8 mouse cellular contexts compared by ENCODE assay signal in genomic region chr9:122886372-122887179, GRCm38 (mm10). TPM values are rescaled to one million over a fixed set of nuclear protein-coding genes. Genes with fewer than 3 reads are reported as not detected.
DNase-seq lines count a peak whose midpoint lies in the region; ATAC-seq and TF ChIP-seq lines count a peak whose summit lies in the region.

No protein-coding gene starts in this region.

- TF ChIP-seq EP300 in heart, adult 2 months (IDR thresholded peaks at IDR 0.05; ENCODE audit: insufficient read depth, low read depth, low read length): 0 out of 2 replicates have a peak, but pooled peaks have one; percentile 33

- TF ChIP-seq CTCF in heart, adult 2 months (IDR thresholded peaks at IDR 0.05): no peak
- TF ChIP-seq CTCF in kidney, adult 2 months (conservative IDR thresholded peaks at IDR 0.05; ENCODE audit: insufficient read depth, insufficient read length, low read depth, low read length): no peak
- TF ChIP-seq CTCF in small intestine, adult 2 months (IDR thresholded peaks at IDR 0.05; ENCODE audit: extremely low read depth, insufficient read length, insufficient replicate concordance, low read depth, low read length): no peak

- TF ChIP-seq POLR2A in heart, adult 2 months (IDR thresholded peaks at IDR 0.05; ENCODE audit: insufficient read depth, low read depth, low read length): peak; percentile 69
- TF ChIP-seq POLR2A in kidney, adult 2 months (IDR thresholded peaks at IDR 0.05; ENCODE audit: low read depth, low read length): peak; percentile 27
- peak; percentile 57 for TF ChIP-seq POLR2A in small intestine, adult 2 months (IDR thresholded peaks at IDR 0.05; ENCODE audit: low read depth, low read length)

- intact Hi-C loops in heart, adult 2 months (cut with DNase I): loop anchor here (2.0 to 10.0 kb wide), 2 partner anchors 20 to 152 kb away; partner anchors contain the start of gene Zfp445

- no peaks in the 10 kb centered on the region for H3K27me3 ChIP-seq in embryonic facial prominence, embryonic 15.5 days
- no peaks in the 10 kb centered on the region for H3K27me3 ChIP-seq in heart, adult 2 months (ENCODE audit: control insufficient read depth, insufficient read depth, low read length)
- no peaks in the 10 kb centered on the region for H3K27me3 ChIP-seq in kidney, adult 2 months (replicated peaks; ENCODE audit: control insufficient read depth, insufficient read depth, low read length)
- no peaks in the 10 kb centered on the region for H3K27me3 ChIP-seq in limb, embryonic 12.5 days
- H3K27me3 ChIP-seq in midbrain, embryonic 13.5 days: 0 out of 2 replicates have a peak, but pooled peaks cover 4% of the 10 kb centered on the region
- no peaks in the 10 kb centered on the region for H3K27me3 ChIP-seq in small intestine, adult 2 months (ENCODE audit: control insufficient read depth, insufficient read depth, low read length)

- WGBS in embryonic facial prominence, embryonic 15.5 days: 6% methylated on average over 54 of the region's 54 CpGs
- WGBS in heart, adult 2 months: 7% methylated on average over 54 of the region's 54 CpGs
- WGBS in kidney, adult 2 months: 6% methylated on average over 54 of the region's 54 CpGs
- 7% methylated on average over 54 of the region's 54 CpGs for WGBS in limb, embryonic 12.5 days
- 7% methylated on average over 54 of the region's 54 CpGs for WGBS in midbrain, embryonic 13.5 days
- 6% methylated on average over 54 of the region's 54 CpGs for WGBS in small intestine, adult 2 months

- peak overlapping the region; percentile 62 for H3K9ac ChIP-seq in embryonic facial prominence, embryonic 15.5 days
- peak overlapping the region; percentile 99 for H3K9ac ChIP-seq in heart, adult 2 months (ENCODE audit: low read depth, low read length)
- H3K9ac ChIP-seq in limb, embryonic 12.5 days (replicated peaks): peak overlapping the region; percentile 79
- peak overlapping the region; percentile 81 for H3K9ac ChIP-seq in midbrain, embryonic 13.5 days (replicated peaks)

- H3K27ac ChIP-seq in embryonic facial prominence, embryonic 15.5 days (replicated peaks): peak overlapping the region; percentile 49; the same call in 1 of the 2 replicates
- peak overlapping the region; percentile 69 for H3K27ac ChIP-seq in heart, adult 2 months
- peak overlapping the region; percentile 9; the same call in 1 of the 2 replicates for H3K27ac ChIP-seq in kidney, adult 2 months (ENCODE audit: insufficient read depth, low read depth, low read length)
- H3K27ac ChIP-seq in limb, embryonic 12.5 days: peak overlapping the region; percentile 23; the same call in 1 of the 2 replicates
- peak overlapping the region; percentile 52; the same call in 1 of the 2 replicates for H3K27ac ChIP-seq in midbrain, embryonic 13.5 days
- no peak overlapping the region for H3K27ac ChIP-seq in small intestine, adult 2 months (ENCODE audit: insufficient read depth, low read depth, low read length)

- no peak for ATAC-seq in embryonic facial prominence, embryonic 15.5 days (ENCODE audit: insufficient number of reproducible peaks, low FRiP score, low TSS enrichment, low read depth)
- ATAC-seq in limb, embryonic 12.5 days (ENCODE audit: insufficient number of reproducible peaks, insufficient read depth, low FRiP score, low TSS enrichment, low read depth): peak; percentile 66
- peak; percentile 96 for ATAC-seq in midbrain, embryonic 13.5 days

- peak; percentile 84 for DNase-seq in 3T3-L1 (ENCODE audit: low read depth, low spot score)
- peak; percentile 19 to 27 for DNase-seq in adrenal gland, postnatal 4 days (ENCODE audit: low spot score in 2 of 2)
- DNase-seq in heart, adult 2 months: peak; percentile 58 to 69
- DNase-seq in kidney, adult 2 months: peak; percentile 86

- H3K36me3 ChIP-seq in embryonic facial prominence, embryonic 15.5 days: no peaks in the 10 kb centered on the region
- H3K36me3 ChIP-seq in heart, adult 2 months (ENCODE audit: control insufficient read depth, insufficient read depth, low read length): no peaks in the 10 kb centered on the region
- H3K36me3 ChIP-seq in kidney, adult 2 months (ENCODE audit: control insufficient read depth, insufficient read depth, low read length): no peaks in the 10 kb centered on the region
- H3K36me3 ChIP-seq in limb, embryonic 12.5 days: peaks cover 22% of the 10 kb centered on the region; the same call in 1 of the 2 replicates
- peaks cover 21% of the 10 kb centered on the region for H3K36me3 ChIP-seq in midbrain, embryonic 13.5 days
- H3K36me3 ChIP-seq in small intestine, adult 2 months (ENCODE audit: control insufficient read depth, insufficient read depth, low read length): peaks cover 2% of the 10 kb centered on the region

- peak overlapping the region; percentile 66 for H3K4me3 ChIP-seq in embryonic facial prominence, embryonic 15.5 days (replicated peaks)
- H3K4me3 ChIP-seq in heart, adult 2 months: peak overlapping the region; percentile 63
- peak overlapping the region; percentile 66 for H3K4me3 ChIP-seq in kidney, adult 2 months (ENCODE audit: insufficient read depth, low read depth, low read length)
- H3K4me3 ChIP-seq in limb, embryonic 12.5 days (replicated peaks): peak overlapping the region; percentile 76
- peak overlapping the region; percentile 77 for H3K4me3 ChIP-seq in midbrain, embryonic 13.5 days (replicated peaks)
- peak overlapping the region; percentile 76 for H3K4me3 ChIP-seq in small intestine, adult 2 months (ENCODE audit: low read depth, low read length)

- H3K4me2 ChIP-seq in embryonic facial prominence, embryonic 15.5 days (replicated peaks): peak overlapping the region; percentile 66
- peak overlapping the region; percentile 71 for H3K4me2 ChIP-seq in limb, embryonic 12.5 days
- H3K4me2 ChIP-seq in midbrain, embryonic 13.5 days (replicated peaks): peak overlapping the region; percentile 84

- peaks cover 8% of the 10 kb centered on the region; the same call in 1 of the 2 replicates for H3K4me1 ChIP-seq in embryonic facial prominence, embryonic 15.5 days
- no peaks in the 10 kb centered on the region; the same call in 1 of the 2 replicates for H3K4me1 ChIP-seq in heart, adult 2 months (ENCODE audit: control insufficient read depth, insufficient read depth, low read length)
- peaks cover 3% of the 10 kb centered on the region; the same call in 1 of the 2 replicates for H3K4me1 ChIP-seq in kidney, adult 2 months (ENCODE audit: control insufficient read depth, insufficient read depth, low read length)
- H3K4me1 ChIP-seq in limb, embryonic 12.5 days (replicated peaks): peaks cover 6% of the 10 kb centered on the region; the same call in 1 of the 2 replicates
- H3K4me1 ChIP-seq in midbrain, embryonic 13.5 days (replicated peaks): peaks cover 11% of the 10 kb centered on the region
- H3K4me1 ChIP-seq in small intestine, adult 2 months (ENCODE audit: control insufficient read depth, insufficient read depth, insufficient read length, low read length): peaks cover 2% of the 10 kb centered on the region; the same call in 1 of the 2 replicates

- no peaks in the 10 kb centered on the region for H3K9me3 ChIP-seq in embryonic facial prominence, embryonic 15.5 days (replicated peaks)
- H3K9me3 ChIP-seq in limb, embryonic 12.5 days: 0 out of 2 replicates have a peak, but pooled peaks cover 6% of the 10 kb centered on the region
- no peaks in the 10 kb centered on the region for H3K9me3 ChIP-seq in midbrain, embryonic 13.5 days

- no peaks in the 10 kb centered on the region for H3K79me2 ChIP-seq in heart, adult 2 months (replicated peaks; ENCODE audit: control insufficient read depth, insufficient read depth, low read length)

RNA-seq across cellular contexts. Expression of gene Zkscan7, which starts 1.1 kb away (rescaled TPM):
- 10 to 100 TPM; 16.7 to 18.7 TPM for total RNA-seq in adrenal gland, postnatal 4 days (2021)
- 5.3 and 6.5 TPM in 2 replicates for polyA plus RNA-seq in embryonic facial prominence, embryonic 15.5 days (2015; fragmentation: Nextera tagmentation; extraction: Ambion mirVana)
- total RNA-seq in heart, adult 2 months (2021): 1 to 10 TPM; 4.7 to 5.9 TPM
- polyA plus RNA-seq in heart, adult 2 months (2012; rRNA removed): 2.6 and 4.1 TPM in 2 replicates
- polyA plus RNA-seq in kidney, adult 2 months (2012; rRNA removed): 5.2 and 6.5 TPM in 2 replicates
- 4.1 and 4.8 TPM in 2 replicates for polyA plus RNA-seq in limb, embryonic 12.5 days (2016; fragmentation: Nextera tagmentation; extraction: Ambion mirVana)
- 4.7 TPM in 2 replicates for polyA plus RNA-seq in midbrain, embryonic 13.5 days (2015; fragmentation: Nextera tagmentation; extraction: Ambion mirVana)
- polyA plus RNA-seq in small intestine, adult 2 months (2012; rRNA removed): 1.0 and 1.9 TPM in 2 replicates

RNA-seq across cellular contexts. Expression of gene Zfp445, which starts 20.8 kb away (rescaled TPM):
- total RNA-seq in adrenal gland, postnatal 4 days (2021): 100 to 1,000 TPM; 194 to 202 TPM
- polyA plus RNA-seq in embryonic facial prominence, embryonic 15.5 days (2015; fragmentation: Nextera tagmentation; extraction: Ambion mirVana): 61.4 and 63.9 TPM in 2 replicates
- 100 to 1,000 TPM in 1 of 2 experiments, 10 to 100 TPM in 1; 64.6 to 100 TPM for total RNA-seq in heart, adult 2 months (2021)
- 31.1 and 79.7 TPM in 2 replicates for polyA plus RNA-seq in heart, adult 2 months (2012; rRNA removed)
- 26.9 and 30.0 TPM in 2 replicates for polyA plus RNA-seq in kidney, adult 2 months (2012; rRNA removed)
- 107 and 109 TPM in 2 replicates for polyA plus RNA-seq in limb, embryonic 12.5 days (2016; fragmentation: Nextera tagmentation; extraction: Ambion mirVana)
- 109 and 116 TPM in 2 replicates for polyA plus RNA-seq in midbrain, embryonic 13.5 days (2015; fragmentation: Nextera tagmentation; extraction: Ambion mirVana)
- polyA plus RNA-seq in small intestine, adult 2 months (2012; rRNA removed): 3.7 and 9.2 TPM in 2 replicates

RNA-seq across cellular contexts. Expression of gene Zfp105, which starts 36.3 kb away (rescaled TPM):
- 10 to 100 TPM in 1 of 2 experiments, 1 to 10 TPM in 1; 10.0 to 13.4 TPM for total RNA-seq in adrenal gland, postnatal 4 days (2021)
- 17.5 and 18.4 TPM in 2 replicates for polyA plus RNA-seq in embryonic facial prominence, embryonic 15.5 days (2015; fragmentation: Nextera tagmentation; extraction: Ambion mirVana)
- total RNA-seq in heart, adult 2 months (2021): 1 to 10 TPM; 1.7 to 2.1 TPM
- polyA plus RNA-seq in heart, adult 2 months (2012; rRNA removed): 0.86 and 0.91 TPM in 2 replicates
- polyA plus RNA-seq in kidney, adult 2 months (2012; rRNA removed): 0.67 and 0.91 TPM in 2 replicates
- polyA plus RNA-seq in limb, embryonic 12.5 days (2016; fragmentation: Nextera tagmentation; extraction: Ambion mirVana): 34.4 and 35.8 TPM in 2 replicates
- 31.0 and 32.4 TPM in 2 replicates for polyA plus RNA-seq in midbrain, embryonic 13.5 days (2015; fragmentation: Nextera tagmentation; extraction: Ambion mirVana)
- polyA plus RNA-seq in small intestine, adult 2 months (2012; rRNA removed): 0.19 and 0.46 TPM in 2 replicates

RNA-seq across cellular contexts. Expression of gene Gm35549, which starts 42.7 kb away (rescaled TPM):
- under 1 TPM; 0.31 to 0.42 TPM for total RNA-seq in adrenal gland, postnatal 4 days (2021)
- polyA plus RNA-seq in embryonic facial prominence, embryonic 15.5 days (2015; fragmentation: Nextera tagmentation; extraction: Ambion mirVana): 0.85 and 1.1 TPM in 2 replicates
- total RNA-seq in heart, adult 2 months (2021): not detected
- polyA plus RNA-seq in heart, adult 2 months (2012; rRNA removed): not detected in 2 replicates
- polyA plus RNA-seq in kidney, adult 2 months (2012; rRNA removed): 0.16 TPM in 1 of 2 replicates, not detected in the other
- 0.49 and 0.71 TPM in 2 replicates for polyA plus RNA-seq in limb, embryonic 12.5 days (2016; fragmentation: Nextera tagmentation; extraction: Ambion mirVana)
- polyA plus RNA-seq in midbrain, embryonic 13.5 days (2015; fragmentation: Nextera tagmentation; extraction: Ambion mirVana): 0.28 TPM in 1 of 2 replicates, not detected in the other
- polyA plus RNA-seq in small intestine, adult 2 months (2012; rRNA removed): not detected in 2 replicates

Comparison
In these comparisons a context has a peak if more than half of its experiments do, and no peak if none do; other contexts are left out.
1. DNase-seq: peak in every context shown above with its lines; median percentile 86 in kidney, adult 2 months; 84 in 3T3-L1; 64 in heart, adult 2 months; 23 in adrenal gland, postnatal 4 days.